25 mouse cellular contexts compared by ENCODE assay signal in the genomic region with DNA sequence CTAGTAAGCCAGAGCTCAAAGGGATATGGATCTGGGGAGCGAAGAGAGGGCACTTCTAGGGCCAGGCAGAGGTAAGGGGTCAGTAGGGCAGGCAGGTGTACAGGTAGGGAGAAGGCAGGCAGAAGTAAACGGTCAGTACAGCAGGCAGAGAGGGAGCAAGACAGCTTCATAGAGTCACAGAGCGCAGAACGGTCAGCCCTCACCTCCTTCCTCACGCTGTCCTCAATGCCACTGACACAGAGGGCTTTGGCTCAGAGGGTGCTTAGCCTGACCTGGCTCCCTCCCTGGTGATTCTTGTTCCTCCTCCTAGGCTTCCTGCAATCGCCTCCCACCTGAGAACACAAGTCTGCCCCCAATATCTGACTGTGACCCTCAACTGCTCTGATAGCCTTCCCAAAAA. TPM values are rescaled to one million over a fixed set of nuclear protein-coding genes. Genes with fewer than 3 reads are reported as not detected.
DNase-seq lines count a peak whose midpoint lies in the region; ATAC-seq lines count a peak whose summit lies in the region.
"Had no signal": no experiment of that assay in that cellular context is flagged by ENCODE, and none has a peak within 500 bp of the region (broad histone marks: within the 10 kb centered on the region; RNA-seq: fewer than 3 reads in every experiment).

No protein-coding gene starts in this region.

- peak; percentile 9 for DNase-seq in forebrain, embryonic 10.5 days (ENCODE audit: extremely low spot score, low spot score)
- no peak for DNase-seq in forebrain, embryonic 11.5 days (ENCODE audit: low spot score)
- no peak for DNase-seq in hindbrain, embryonic 10.5 days (ENCODE audit: low spot score)
- no peak for DNase-seq in hindbrain, embryonic 11.5 days (ENCODE audit: low spot score)
- no peak for DNase-seq in embryonic facial prominence, embryonic 10.5 days (ENCODE audit: low spot score)
- DNase-seq: adrenal gland, adult 8-10 months; adrenal gland, postnatal 36 days; B cell, adult 2 months; cerebellum, adult 8-10 months; cerebellum, postnatal 14 days; embryo, embryonic 11 days; gastrocnemius, postnatal 36 days; heart, adult 18-20 months; heart, postnatal 14 days had no signal

- no peak overlapping the region for H3K4me2 ChIP-seq in forebrain, embryonic 11.5 days (ENCODE audit: low read depth, low read length, severe bottlenecking)
- no peak overlapping the region for H3K4me2 ChIP-seq in hindbrain, embryonic 11.5 days (replicated peaks; ENCODE audit: low read depth, low read length)
- H3K4me2 ChIP-seq: embryonic facial prominence, embryonic 12.5 days; forebrain, embryonic 15.5 days; heart, embryonic 11.5 days; heart, embryonic 15.5 days; hindbrain, embryonic 15.5 days had no signal

- H3K36me3 ChIP-seq in forebrain, embryonic 10.5 days (replicated peaks) = peaks cover 12% of the 10 kb centered on the region; the same call in 1 of the 2 replicates
- H3K36me3 ChIP-seq in forebrain, embryonic 11.5 days (ENCODE audit: control insufficient read depth, insufficient read depth, low read length) = no peaks in the 10 kb centered on the region
- peaks cover 18% of the 10 kb centered on the region for H3K36me3 ChIP-seq in hindbrain, embryonic 10.5 days
- H3K36me3 ChIP-seq in hindbrain, embryonic 11.5 days (ENCODE audit: control insufficient read depth, insufficient read depth, low read length) = no peaks in the 10 kb centered on the region
- peaks cover 52% of the 10 kb centered on the region for H3K36me3 ChIP-seq in megakaryocyte, embryonic 14.5 days (replicated peaks; ENCODE audit: low read length)
- peaks cover 29% of the 10 kb centered on the region; the same call in 1 of the 2 replicates for H3K36me3 ChIP-seq in embryonic facial prominence, embryonic 10.5 days (replicated peaks)
- H3K36me3 ChIP-seq: embryonic facial prominence, embryonic 12.5 days; forebrain, embryonic 15.5 days; heart, embryonic 15.5 days; hindbrain, embryonic 15.5 days had no signal

- ATAC-seq in forebrain, embryonic 11.5 days (replicated peaks; ENCODE audit: low FRiP score) = no peak
- ATAC-seq in hindbrain, embryonic 11.5 days (ENCODE audit: low FRiP score) = no peak
- ATAC-seq in megakaryocyte, adult 5-6 weeks (ENCODE audit: poor library complexity, severe bottlenecking) = no peak
- ATAC-seq in frontal cortex, adult (ENCODE audit: low TSS enrichment) = no peak
- ATAC-seq: CD4-positive, CD25-positive, alpha-beta regulatory T cell, adult 4 months; forebrain, embryonic 15.5 days had no signal

- no peaks in the 10 kb centered on the region for H3K27me3 ChIP-seq in forebrain, embryonic 10.5 days (ENCODE audit: poor library complexity, severe bottlenecking)
- no peaks in the 10 kb centered on the region for H3K27me3 ChIP-seq in forebrain, embryonic 11.5 days (ENCODE audit: control insufficient read depth, insufficient read depth, low read length)
- no peaks in the 10 kb centered on the region for H3K27me3 ChIP-seq in hindbrain, embryonic 10.5 days (ENCODE audit: insufficient read depth, poor library complexity, severe bottlenecking)
- H3K27me3 ChIP-seq in hindbrain, embryonic 11.5 days (ENCODE audit: control insufficient read depth, insufficient read depth, low read length) = no peaks in the 10 kb centered on the region
- H3K27me3 ChIP-seq in megakaryocyte, embryonic 14.5 days (replicated peaks) = peaks cover 7% of the 10 kb centered on the region
- H3K27me3 ChIP-seq in embryonic facial prominence, embryonic 10.5 days (replicated peaks; ENCODE audit: low read depth, poor library complexity, severe bottlenecking) = no peaks in the 10 kb centered on the region
- H3K27me3 ChIP-seq: embryonic facial prominence, embryonic 12.5 days; forebrain, embryonic 15.5 days; heart, embryonic 15.5 days; hindbrain, embryonic 15.5 days had no signal

- H3K9me3 ChIP-seq in forebrain, embryonic 10.5 days = no peaks in the 10 kb centered on the region
- no peaks in the 10 kb centered on the region for H3K9me3 ChIP-seq in forebrain, embryonic 11.5 days (ENCODE audit: control insufficient read depth, low read length)
- H3K9me3 ChIP-seq in hindbrain, embryonic 10.5 days = no peaks in the 10 kb centered on the region
- no peaks in the 10 kb centered on the region for H3K9me3 ChIP-seq in hindbrain, embryonic 11.5 days (ENCODE audit: control insufficient read depth, low read length)
- H3K9me3 ChIP-seq in megakaryocyte, embryonic 14.5 days = no peaks in the 10 kb centered on the region
- no peaks in the 10 kb centered on the region for H3K9me3 ChIP-seq in embryonic facial prominence, embryonic 10.5 days
- H3K9me3 ChIP-seq: embryonic facial prominence, embryonic 12.5 days; forebrain, embryonic 15.5 days; G1E; heart, embryonic 15.5 days; hindbrain, embryonic 15.5 days had no signal

- no peak overlapping the region for H3K4me3 ChIP-seq in forebrain, embryonic 10.5 days
- no peak overlapping the region for H3K4me3 ChIP-seq in forebrain, embryonic 11.5 days (ENCODE audit: low read depth, low read length)
- H3K4me3 ChIP-seq in hindbrain, embryonic 10.5 days = no peak overlapping the region
- H3K4me3 ChIP-seq in hindbrain, embryonic 11.5 days (ENCODE audit: low read depth, low read length) = no peak overlapping the region
- H3K4me3 ChIP-seq in megakaryocyte, embryonic 14.5 days (replicated peaks) = peak overlapping the region; percentile 51
- H3K4me3 ChIP-seq in embryonic facial prominence, embryonic 10.5 days = no peak overlapping the region
- H3K4me3 ChIP-seq: embryonic facial prominence, embryonic 12.5 days; forebrain, embryonic 15.5 days; heart, embryonic 15.5 days; hindbrain, embryonic 15.5 days had no signal

- peaks cover 30% of the 10 kb centered on the region for H3K4me1 ChIP-seq in forebrain, embryonic 10.5 days
- peaks cover 10% of the 10 kb centered on the region for H3K4me1 ChIP-seq in forebrain, embryonic 11.5 days (replicated peaks; ENCODE audit: control insufficient read depth, insufficient read depth, low read length)
- peaks cover 30% of the 10 kb centered on the region for H3K4me1 ChIP-seq in hindbrain, embryonic 10.5 days (replicated peaks)
- peaks cover 5% of the 10 kb centered on the region; the same call in 1 of the 2 replicates for H3K4me1 ChIP-seq in hindbrain, embryonic 11.5 days (replicated peaks; ENCODE audit: control insufficient read depth, insufficient read depth, low read length)
- peaks cover 41% of the 10 kb centered on the region for H3K4me1 ChIP-seq in megakaryocyte, embryonic 14.5 days
- peaks cover 34% of the 10 kb centered on the region for H3K4me1 ChIP-seq in embryonic facial prominence, embryonic 10.5 days
- H3K4me1 ChIP-seq: heart, embryonic 15.5 days had no signal

- H3K9ac ChIP-seq in forebrain, embryonic 11.5 days (ENCODE audit: low read length) = no peak overlapping the region
- H3K9ac ChIP-seq in hindbrain, embryonic 11.5 days (ENCODE audit: low read depth, low read length) = no peak overlapping the region
- H3K9ac ChIP-seq: embryonic facial prominence, embryonic 12.5 days; forebrain, embryonic 15.5 days; heart, embryonic 15.5 days; hindbrain, embryonic 15.5 days had no signal

- 0 out of 2 replicates have a peak overlapping the region, but pooled peaks have one; percentile 36 for H3K27ac ChIP-seq in forebrain, embryonic 10.5 days
- no peak overlapping the region for H3K27ac ChIP-seq in forebrain, embryonic 11.5 days (ENCODE audit: low read depth, low read length)
- peak overlapping the region; percentile 20; the same call in 1 of the 2 replicates for H3K27ac ChIP-seq in hindbrain, embryonic 10.5 days
- H3K27ac ChIP-seq in hindbrain, embryonic 11.5 days (ENCODE audit: low read depth, low read length) = no peak overlapping the region
- H3K27ac ChIP-seq in embryonic facial prominence, embryonic 10.5 days (replicated peaks) = 0 out of 2 replicates have a peak overlapping the region, but pooled peaks have one; percentile 12
- H3K27ac ChIP-seq: embryonic facial prominence, embryonic 12.5 days; forebrain, embryonic 15.5 days; heart, embryonic 15.5 days; hindbrain, embryonic 15.5 days had no signal

- 80% methylated on average over 6 of the region's 6 CpGs for WGBS in forebrain, embryonic 10.5 days
- 90% methylated on average over 6 of the region's 6 CpGs for WGBS in forebrain, embryonic 11.5 days
- 86% methylated on average over 6 of the region's 6 CpGs for WGBS in hindbrain, embryonic 10.5 days
- 80% methylated on average over 6 of the region's 6 CpGs for WGBS in hindbrain, embryonic 11.5 days
- 75% methylated on average over 6 of the region's 6 CpGs for WGBS in embryonic facial prominence, embryonic 10.5 days

RNA-seq across cellular contexts. Expression of a gene that starts 11.8 kb away (rescaled TPM):
- polyA plus RNA-seq in forebrain, embryonic 10.5 days (2016; fragmentation: Nextera tagmentation; extraction: Ambion mirVana) = 3.2 and 4.0 TPM in 2 replicates
- polyA plus RNA-seq in forebrain, embryonic 11.5 days (2014; fragmentation: Nextera tagmentation; extraction: Ambion mirVana) = 4.1 and 4.5 TPM in 2 replicates
- polyA plus RNA-seq in hindbrain, embryonic 10.5 days (2016; fragmentation: Nextera tagmentation; extraction: Ambion mirVana) = 4.3 and 10.7 TPM in 2 replicates
- 8.3 and 10.7 TPM in 2 replicates for polyA plus RNA-seq in hindbrain, embryonic 11.5 days (2014; fragmentation: Nextera tagmentation; extraction: Ambion mirVana)
- polyA plus RNA-seq in megakaryocyte, embryonic 14.5 days (2012; ENCODE audit: insufficient read depth, low replicate concordance) = not detected in 2 replicates
- not detected in 2 replicates for total RNA-seq in megakaryocyte, adult 5-6 weeks (2015)
- not detected in 2 replicates for total RNA-seq in megakaryocyte, adult 5-6 weeks (2017)
- 4.7 and 4.8 TPM in 2 replicates for polyA plus RNA-seq in embryonic facial prominence, embryonic 10.5 days (2016; fragmentation: Nextera tagmentation; extraction: Ambion mirVana)
- total RNA-seq: G1E; hematopoietic stem cell, adult 5-6 weeks had no signal
- polyA plus RNA-seq: G1E had no signal

RNA-seq across cellular contexts. Expression of a gene that starts 42.3 kb away (rescaled TPM):
- 55.8 and 56.6 TPM in 2 replicates for polyA plus RNA-seq in forebrain, embryonic 10.5 days (2016; fragmentation: Nextera tagmentation; extraction: Ambion mirVana)
- polyA plus RNA-seq in forebrain, embryonic 11.5 days (2014; fragmentation: Nextera tagmentation; extraction: Ambion mirVana) = 52.2 and 58.6 TPM in 2 replicates
- polyA plus RNA-seq in hindbrain, embryonic 10.5 days (2016; fragmentation: Nextera tagmentation; extraction: Ambion mirVana) = 57.9 and 66.6 TPM in 2 replicates
- polyA plus RNA-seq in hindbrain, embryonic 11.5 days (2014; fragmentation: Nextera tagmentation; extraction: Ambion mirVana) = 62.9 and 73.1 TPM in 2 replicates
- polyA plus RNA-seq in megakaryocyte, embryonic 14.5 days (2012; ENCODE audit: insufficient read depth, low replicate concordance) = 6.0 TPM in 1 of 2 replicates, not detected in the other
- total RNA-seq in megakaryocyte, adult 5-6 weeks (2015) = 49.4 and 54.0 TPM in 2 replicates
- total RNA-seq in megakaryocyte, adult 5-6 weeks (2017) = 62.2 and 83.3 TPM in 2 replicates
- polyA plus RNA-seq in embryonic facial prominence, embryonic 10.5 days (2016; fragmentation: Nextera tagmentation; extraction: Ambion mirVana) = 56.6 and 58.2 TPM in 2 replicates

RNA-seq across cellular contexts. Expression of a gene that starts 43.2 kb away (rescaled TPM):
- 83.8 and 83.9 TPM in 2 replicates for polyA plus RNA-seq in forebrain, embryonic 10.5 days (2016; fragmentation: Nextera tagmentation; extraction: Ambion mirVana)
- 147 TPM in 2 replicates for polyA plus RNA-seq in forebrain, embryonic 11.5 days (2014; fragmentation: Nextera tagmentation; extraction: Ambion mirVana)
- 111 and 117 TPM in 2 replicates for polyA plus RNA-seq in hindbrain, embryonic 10.5 days (2016; fragmentation: Nextera tagmentation; extraction: Ambion mirVana)
- 192 and 212 TPM in 2 replicates for polyA plus RNA-seq in hindbrain, embryonic 11.5 days (2014; fragmentation: Nextera tagmentation; extraction: Ambion mirVana)
- polyA plus RNA-seq in megakaryocyte, embryonic 14.5 days (2012; ENCODE audit: insufficient read depth, low replicate concordance) = 25.4 and 50.0 TPM in 2 replicates
- total RNA-seq in megakaryocyte, adult 5-6 weeks (2015) = 102 and 106 TPM in 2 replicates
- total RNA-seq in megakaryocyte, adult 5-6 weeks (2017) = 87.5 and 100 TPM in 2 replicates
- polyA plus RNA-seq in embryonic facial prominence, embryonic 10.5 days (2016; fragmentation: Nextera tagmentation; extraction: Ambion mirVana) = 92.1 and 92.3 TPM in 2 replicates

RNA-seq across cellular contexts. Expression of a gene that starts 56.0 kb away (rescaled TPM):
- polyA plus RNA-seq in forebrain, embryonic 10.5 days (2016; fragmentation: Nextera tagmentation; extraction: Ambion mirVana) = 30.2 and 35.8 TPM in 2 replicates
- polyA plus RNA-seq in forebrain, embryonic 11.5 days (2014; fragmentation: Nextera tagmentation; extraction: Ambion mirVana) = 52.9 and 53.6 TPM in 2 replicates
- 30.2 and 47.4 TPM in 2 replicates for polyA plus RNA-seq in hindbrain, embryonic 10.5 days (2016; fragmentation: Nextera tagmentation; extraction: Ambion mirVana)
- polyA plus RNA-seq in hindbrain, embryonic 11.5 days (2014; fragmentation: Nextera tagmentation; extraction: Ambion mirVana) = 36.8 and 48.4 TPM in 2 replicates
- 2.9 and 4.0 TPM in 2 replicates for polyA plus RNA-seq in megakaryocyte, embryonic 14.5 days (2012; ENCODE audit: insufficient read depth, low replicate concordance)
- total RNA-seq in megakaryocyte, adult 5-6 weeks (2015) = 20.3 and 28.4 TPM in 2 replicates
- 9.9 and 16.7 TPM in 2 replicates for total RNA-seq in megakaryocyte, adult 5-6 weeks (2017)
- 30.3 and 31.6 TPM in 2 replicates for polyA plus RNA-seq in embryonic facial prominence, embryonic 10.5 days (2016; fragmentation: Nextera tagmentation; extraction: Ambion mirVana)

Comparison
In these comparisons a context has a peak if more than half of its experiments do, and no peak if none do; other contexts are left out.
1. H3K27ac ChIP-seq: peak in forebrain, embryonic 10.5 days (single experiment), hindbrain, embryonic 10.5 days (single experiment) and embryonic facial prominence, embryonic 10.5 days (single experiment); none in forebrain, embryonic 11.5 days (single experiment) and hindbrain, embryonic 11.5 days (single experiment).